Mouse (Mus musculus) granulocyte monocyte progenitor cell, adult 5-6 weeks (primary cell): ENCODE measurements around the gene Asb14. TPM values are rescaled to one million over a fixed set of nuclear protein-coding genes. Genes with fewer than 3 reads are reported as not detected.
A peak's percentile ranks its signal among the peaks of the same experiment; 100 is the strongest.
"Not testable (repeated sequence)": the region's sequence is repeated elsewhere in the genome, so short reads cannot be mapped to it uniquely, and the experiment has no call there.

ENCODE experiments used
- ATAC-seq: replicated peaks from 2 replicates; pipeline ENCODE4 v1.8.0; 2016; ENCODE audit warnings: mild to moderate bottlenecking, moderate TSS enrichment, inconsistent platforms; ENCODE audit not compliant: poor library complexity, severe bottlenecking
- total RNA-seq, 2 experiments: library from RNA; stranded (forward) in 1 of 2; stranded (reverse) in 1 of 2; fragments of 200-712, 200-1000 nt in 1 of 2; fragments of >200 nt in 1 of 2; fragmentation: Nextera tagmentation in 1 of 2; gene quantifications; 2 replicates each; pipeline ENCODE4 v1.2.3; 2014 to 2017

Asb14 gene
- total RNA-seq (2014; fragmentation: Nextera tagmentation) (not detected in 2 replicates), total RNA-seq (2017) (not detected in 2 replicates)

DNA sequence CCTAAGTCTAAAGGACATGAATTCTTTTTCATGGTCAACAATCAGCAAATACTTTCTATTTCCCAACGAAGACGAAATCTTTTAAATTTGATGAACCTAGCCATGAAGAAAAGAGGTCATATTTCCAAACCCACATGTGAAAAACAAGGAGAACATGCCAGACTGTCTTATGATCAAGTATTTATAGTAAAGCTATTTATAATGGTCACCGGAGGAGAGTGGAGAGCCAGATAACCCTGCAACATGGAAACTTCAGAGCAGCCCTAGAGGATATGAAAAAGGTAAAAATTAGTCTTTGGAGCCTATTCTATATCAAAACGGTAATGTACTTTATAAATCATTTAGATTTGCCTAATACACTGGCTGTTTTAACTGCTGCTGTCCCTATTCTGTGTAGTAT is at the start of gene Asb14:
TSS of gene Asb14 (plus strand) at position 166 of the 400 bp plus-strand sequence.
- ATAC-seq: no peak

DNA sequence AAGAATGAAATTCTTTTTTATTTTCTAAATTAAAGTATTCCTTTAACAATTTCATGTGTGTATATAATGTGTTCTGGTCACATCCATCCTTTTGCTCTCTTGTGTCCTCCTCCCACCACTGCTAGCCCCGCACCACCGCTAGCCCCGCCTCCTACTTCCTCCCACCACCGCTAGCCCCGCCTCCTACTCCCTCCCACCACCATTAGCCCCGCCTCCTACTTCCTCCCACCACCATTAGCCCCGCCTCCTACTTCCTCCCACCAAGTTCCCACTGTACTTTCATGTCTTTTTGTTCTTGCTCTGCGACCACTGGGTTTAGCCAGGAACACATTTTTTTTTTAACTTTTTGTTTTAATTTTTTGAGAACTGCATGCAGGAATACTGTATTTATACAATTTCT is 41.3 kb upstream of the Asb14 start:
- ATAC-seq: peak; percentile 92

DNA sequence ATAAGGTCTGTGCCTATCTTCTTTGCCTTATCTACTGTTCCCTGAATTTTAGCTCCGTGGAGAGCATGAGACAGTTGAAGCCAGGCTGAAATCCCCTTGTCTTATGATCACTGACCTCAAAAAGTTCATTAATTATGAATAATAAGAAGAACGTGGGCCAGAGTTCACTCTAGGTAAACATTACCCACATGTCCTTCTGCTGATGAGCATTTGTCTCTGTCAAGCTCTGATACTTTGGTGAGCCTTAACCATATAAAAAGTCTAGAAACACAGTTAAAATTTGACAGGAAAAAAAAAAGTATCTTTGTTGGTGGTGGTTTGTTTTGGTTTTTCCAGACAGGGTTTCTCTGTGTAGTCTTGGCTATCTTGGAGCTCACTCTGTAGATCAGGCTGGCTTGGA is 40.3 kb upstream of the Asb14 start:
- ATAC-seq: no peak

DNA sequence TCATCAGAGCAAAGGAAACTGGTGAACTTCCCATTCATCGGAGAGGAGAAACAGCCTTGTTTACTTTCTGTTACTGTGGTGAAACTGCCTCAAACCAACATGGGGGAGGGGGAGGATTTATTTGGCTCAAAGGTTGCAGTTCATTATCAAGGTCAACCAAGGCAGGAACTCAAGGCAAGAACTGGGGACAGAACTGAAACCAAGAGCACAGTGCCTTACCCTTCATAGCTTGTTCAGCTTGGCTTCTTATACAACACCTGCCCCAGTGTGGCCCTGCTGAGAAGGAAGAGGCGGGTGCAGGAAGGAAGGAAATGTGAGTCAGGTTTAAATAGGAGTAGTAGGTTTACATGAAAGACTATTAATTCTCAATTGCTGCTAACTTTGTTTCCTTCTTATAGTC is 36.0 kb upstream of the Asb14 start:
- ATAC-seq: peak; percentile 92

DNA sequence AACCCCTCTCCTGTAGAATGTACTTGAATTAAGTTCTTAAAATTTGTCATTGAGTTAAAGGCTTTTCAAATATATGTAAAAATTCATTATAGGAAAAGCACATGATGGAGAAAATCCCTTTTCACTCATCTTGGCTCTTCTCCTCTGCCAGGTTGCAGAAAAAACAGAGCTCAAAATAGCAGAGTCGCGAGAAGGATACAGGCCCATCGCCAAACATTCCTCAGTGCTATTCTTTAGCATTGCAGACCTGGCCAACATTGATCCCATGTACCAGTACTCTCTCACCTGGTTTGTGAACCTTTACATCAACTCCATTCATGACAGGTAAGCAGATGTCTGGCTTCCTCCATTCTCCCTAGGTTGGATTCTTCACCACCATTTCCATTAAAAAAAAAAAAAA is 35.3 kb upstream of the Asb14 start:
- no peak for ATAC-seq

DNA sequence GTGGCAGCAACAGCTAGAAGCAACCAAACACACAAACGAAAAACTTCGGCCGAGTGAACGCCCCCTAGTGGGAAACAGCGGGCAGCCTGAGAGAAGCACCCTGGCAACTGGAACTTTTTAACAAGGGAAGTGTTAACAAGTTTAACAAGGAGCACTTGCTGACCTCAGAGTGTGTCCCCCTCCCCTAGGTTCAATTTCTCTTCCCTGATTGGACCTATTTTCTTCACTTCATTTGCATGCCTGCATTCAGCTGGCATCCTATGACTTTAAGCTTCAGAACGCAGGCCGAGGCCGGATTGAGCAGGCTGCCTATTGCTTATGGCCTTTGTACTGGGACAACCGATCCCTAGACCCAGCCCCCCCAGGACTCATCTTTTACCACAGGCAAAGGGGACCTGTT is 27.0 kb upstream of the Asb14 start:
- ATAC-seq: no peak

DNA sequence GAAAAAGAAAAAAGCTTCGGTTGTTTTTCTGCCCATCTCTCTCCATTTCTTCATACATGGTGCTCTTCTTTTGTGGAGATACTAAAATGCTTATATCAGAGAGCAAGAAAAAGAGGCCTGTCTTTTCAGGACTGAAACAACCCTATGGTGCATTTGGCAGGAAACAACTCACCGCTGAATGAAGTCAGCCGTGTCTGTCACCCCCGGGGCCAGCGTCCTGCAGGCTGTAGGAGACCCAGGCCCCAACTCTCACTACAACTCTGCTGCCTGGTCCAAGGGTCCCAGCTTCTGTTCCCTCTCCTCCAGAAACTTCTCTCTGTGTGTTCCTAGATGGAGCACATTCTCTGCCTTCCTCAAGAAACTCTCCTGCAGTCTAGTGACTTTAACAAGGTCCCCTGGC is 26.1 kb upstream of the Asb14 start:
- no peak for ATAC-seq

DNA sequence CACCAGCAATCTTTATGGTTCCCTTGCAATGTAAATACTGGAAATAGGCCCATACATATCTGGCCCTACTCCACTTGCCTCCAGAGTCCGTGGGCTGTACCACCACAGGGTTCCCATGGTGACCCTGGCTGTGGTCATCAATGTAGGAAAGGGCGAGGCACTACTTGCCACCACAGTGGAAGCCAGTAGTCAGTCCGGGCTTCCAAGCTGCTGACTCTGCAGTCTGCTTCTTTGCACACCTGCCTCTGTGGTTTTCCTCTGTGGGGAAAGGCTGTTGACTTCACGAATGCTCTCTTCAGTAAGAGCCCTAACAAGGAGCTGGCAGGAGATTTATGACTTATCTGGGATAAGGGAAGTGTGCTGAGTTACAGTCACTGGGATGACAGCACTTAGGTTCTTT is 15.6 kb upstream of the Asb14 start:
- peak; percentile 74 for ATAC-seq

DNA sequence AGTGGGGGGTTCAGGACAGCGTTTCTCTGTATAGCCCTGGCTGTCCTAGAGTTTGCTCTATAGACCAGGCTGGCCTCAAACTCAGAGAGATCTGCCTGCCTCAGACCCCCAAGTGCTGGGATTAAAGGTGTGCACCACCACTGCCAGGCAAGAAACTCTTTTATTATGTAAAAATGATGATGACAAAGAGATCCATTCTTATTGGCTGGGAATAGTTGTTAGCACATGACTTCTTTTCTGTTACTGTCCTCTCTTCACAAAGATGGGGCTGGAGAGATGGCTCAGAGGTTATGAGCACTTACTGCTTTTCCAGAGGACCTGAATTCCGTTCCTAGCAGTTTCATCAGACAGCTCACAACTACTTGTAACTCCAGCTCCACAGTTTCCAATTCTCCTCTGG is 14.4 kb upstream of the Asb14 start:
- no peak for ATAC-seq

DNA sequence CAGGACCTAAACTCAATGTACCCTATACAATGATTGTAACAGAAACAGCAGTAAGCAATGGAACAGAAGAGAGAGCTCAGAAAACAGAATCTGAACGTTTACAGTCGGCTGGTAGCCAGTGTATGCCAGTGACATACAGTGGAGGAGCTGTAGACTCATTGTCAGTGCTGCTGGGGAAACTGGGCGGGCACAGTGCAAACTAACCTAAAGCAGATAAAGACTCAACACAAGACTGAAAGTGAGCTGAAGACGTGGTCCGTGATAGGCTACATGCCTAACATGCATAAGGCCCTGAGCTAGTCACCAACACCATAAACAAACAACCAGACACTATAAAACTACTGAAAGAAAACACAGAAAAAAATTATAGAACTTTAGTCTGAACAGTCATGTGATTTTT is 12.7 kb upstream of the Asb14 start:
- ATAC-seq: no peak

DNA sequence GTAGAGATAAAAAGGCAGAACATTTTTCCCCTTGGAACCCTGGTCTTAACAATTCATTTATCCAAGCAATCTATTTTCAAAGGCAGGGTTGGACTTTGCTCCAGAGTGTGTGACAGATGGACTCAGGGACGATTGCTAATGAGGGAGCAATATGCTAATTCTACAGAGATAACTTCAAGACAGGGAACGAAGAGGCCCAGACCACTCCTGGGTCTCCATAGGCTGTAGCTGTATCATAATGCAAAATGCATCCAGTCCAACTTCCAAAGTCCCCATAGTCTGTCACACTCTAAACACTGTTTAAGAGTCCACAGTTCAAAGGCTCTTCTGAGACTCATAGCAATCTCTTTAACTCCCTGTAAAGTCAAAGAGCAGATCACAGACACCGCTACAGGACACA is 7.1 kb upstream of the Asb14 start:
- no peak for ATAC-seq

DNA sequence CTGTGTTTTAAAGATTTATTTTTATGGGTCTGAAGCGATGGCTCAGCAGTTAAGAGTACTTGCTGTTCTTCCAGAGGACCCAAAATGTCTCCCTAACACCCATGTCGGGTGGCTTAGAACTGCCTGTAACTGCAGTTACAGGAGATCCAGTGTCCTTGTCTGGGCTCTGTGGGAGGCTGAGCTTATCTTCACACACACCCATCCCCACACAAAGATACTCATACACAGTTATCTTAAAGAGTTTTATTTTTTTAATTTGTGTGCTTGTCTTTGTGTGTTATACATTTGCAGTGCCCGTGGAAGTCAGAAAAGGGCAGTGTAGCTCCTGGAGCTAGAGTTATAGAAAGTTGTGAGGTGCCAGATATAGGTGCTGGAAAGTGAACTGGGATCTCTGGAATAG is 3.6 kb upstream of the Asb14 start:
- ATAC-seq: no peak

DNA sequence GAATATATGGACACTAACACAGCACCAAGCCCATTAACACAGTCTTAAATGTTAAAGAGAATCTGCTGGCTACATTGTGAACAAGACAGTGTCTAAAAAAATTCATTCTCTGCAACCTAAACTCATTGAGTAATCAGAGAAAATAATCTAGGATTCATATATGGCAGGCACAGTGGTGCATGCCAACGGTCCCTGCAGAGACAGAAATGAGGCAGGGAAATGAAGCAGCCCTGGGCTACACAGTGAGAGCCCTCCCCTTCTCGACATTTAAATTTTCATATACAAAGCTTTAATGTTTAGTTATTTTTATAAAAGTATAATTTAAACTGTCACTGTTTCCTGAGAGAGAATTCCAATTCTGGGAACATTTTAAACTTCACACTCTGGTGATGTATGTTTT is 5.1 kb downstream of the Asb14 start:
- ATAC-seq: no peak

DNA sequence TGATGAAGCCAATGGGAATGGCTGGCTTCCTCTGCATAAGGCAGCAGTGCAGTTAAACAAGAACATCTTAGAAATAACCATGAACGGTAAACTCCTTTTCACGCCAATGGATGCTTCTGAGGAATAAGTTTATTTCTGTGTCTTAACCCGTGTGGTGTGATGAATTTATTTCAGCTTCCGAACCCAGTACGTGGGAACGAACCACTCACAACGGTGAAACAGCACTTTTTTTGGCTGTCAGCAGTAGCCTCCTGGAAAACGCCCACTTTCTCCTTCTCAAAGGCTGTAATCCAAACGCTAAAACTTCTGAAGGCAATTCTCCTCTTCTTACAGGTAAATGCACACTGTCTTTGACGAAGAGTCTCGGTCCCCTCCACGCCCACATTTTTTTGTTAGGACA is 6.5 kb downstream of the Asb14 start:
- no peak for ATAC-seq

DNA sequence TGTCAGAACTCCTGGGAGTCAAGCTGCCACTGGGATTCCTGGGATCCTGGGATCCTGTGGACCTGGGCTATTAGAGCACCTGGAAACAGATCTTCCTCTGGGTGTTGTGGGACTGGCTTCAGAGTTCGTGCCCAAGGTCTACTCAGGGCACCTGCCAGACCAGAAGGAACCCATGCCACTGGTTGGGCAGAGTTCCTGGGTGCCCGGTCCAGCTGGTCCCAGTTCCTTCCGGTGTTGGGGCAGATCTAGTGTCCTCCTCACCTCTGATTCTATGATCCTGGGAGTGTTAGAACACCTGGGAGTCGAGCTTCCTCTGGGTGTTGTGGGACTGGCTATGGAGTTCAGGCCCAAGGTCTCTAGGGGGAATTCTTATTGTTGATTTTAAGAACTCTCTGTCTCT is 13.0 kb downstream of the Asb14 start:
- ATAC-seq: no peak

DNA sequence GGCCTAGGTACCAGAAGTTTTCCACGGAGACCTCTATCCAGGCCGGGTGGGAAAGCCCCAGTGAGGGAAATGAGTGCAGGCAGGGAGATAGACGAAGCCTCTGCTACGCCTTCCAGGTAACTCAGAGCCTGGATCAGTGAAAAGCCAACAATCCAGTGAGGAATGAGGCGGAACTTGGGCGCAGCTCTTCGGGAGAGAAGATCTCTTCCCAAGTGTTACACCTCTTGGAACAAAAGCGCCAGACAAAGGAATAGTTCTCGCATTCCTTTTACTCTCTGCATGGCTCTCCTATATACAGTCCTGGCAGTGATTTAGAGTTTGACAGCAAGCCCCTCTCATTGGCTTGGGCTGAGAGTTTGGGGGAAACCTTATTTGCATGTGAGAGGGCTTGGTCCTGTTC is 16.1 kb downstream of the Asb14 start:
- not testable (repeated sequence) for ATAC-seq

DNA sequence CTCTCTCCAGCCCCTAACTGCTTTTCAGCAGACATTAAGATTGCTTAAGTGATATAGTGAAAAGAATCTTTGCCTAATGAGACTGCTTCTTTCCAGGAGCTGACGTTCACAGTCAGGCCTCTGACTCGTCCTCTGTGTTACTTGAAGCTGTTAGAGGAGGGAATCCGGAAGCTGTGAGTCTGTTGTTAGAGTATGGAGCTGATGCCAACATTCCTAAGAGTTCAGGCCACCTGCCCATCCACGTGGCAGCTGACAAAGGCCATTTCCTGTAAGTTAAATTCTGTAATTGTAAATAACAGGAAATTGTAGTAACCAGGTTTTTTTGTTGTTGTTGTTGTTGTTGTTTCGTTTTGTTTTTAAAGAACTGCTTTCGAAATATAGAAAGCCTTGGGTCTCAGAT is 16.8 kb downstream of the Asb14 start:
- ATAC-seq: no peak

DNA sequence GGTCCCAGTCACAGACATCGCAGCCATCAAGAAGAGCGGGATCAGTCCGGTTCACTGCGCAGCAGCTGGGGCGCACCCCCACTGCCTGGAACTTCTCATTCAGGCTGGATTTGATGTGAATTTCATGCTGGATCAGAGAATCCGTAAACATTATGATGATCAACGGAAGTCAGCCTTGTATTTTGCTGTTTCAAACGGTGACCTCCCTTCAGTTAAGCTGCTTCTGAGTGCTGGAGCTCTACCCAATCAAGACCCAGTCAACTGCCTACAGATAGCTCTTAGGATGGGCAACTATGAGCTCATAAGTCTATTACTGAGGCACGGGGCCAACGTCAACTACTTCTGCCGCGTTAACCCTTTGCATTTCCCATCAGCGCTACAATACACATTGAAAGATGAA is 17.5 kb downstream of the Asb14 start:
- ATAC-seq: no peak

DNA sequence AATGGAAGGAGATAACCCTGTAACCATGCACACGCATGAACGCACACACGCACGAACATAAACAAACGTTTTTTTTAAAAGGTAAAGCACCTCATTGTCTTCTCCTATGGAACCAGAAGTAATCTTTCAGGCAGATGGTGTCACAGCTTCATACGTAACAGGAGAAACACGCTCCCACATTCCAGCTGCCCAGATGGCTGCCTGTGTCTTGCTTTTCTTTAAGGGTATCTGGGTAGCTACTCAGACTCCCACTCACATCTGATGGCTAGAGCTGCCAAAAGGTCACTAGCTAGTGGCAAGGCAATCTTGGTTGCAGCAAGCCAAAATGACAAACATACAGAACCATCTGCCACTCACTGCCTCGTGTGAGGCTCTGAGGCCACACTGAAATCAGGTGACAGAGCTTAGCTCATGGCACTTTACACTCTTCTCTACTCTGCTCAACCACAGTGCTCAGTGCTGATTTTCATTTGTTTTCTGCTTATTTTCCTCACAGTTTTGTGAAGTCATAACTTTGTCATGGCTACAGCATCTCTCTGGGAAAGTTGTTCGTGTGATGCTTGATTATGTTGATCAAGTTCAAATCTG is 19.4 kb downstream of the Asb14 start:
- no peak for ATAC-seq

DNA sequence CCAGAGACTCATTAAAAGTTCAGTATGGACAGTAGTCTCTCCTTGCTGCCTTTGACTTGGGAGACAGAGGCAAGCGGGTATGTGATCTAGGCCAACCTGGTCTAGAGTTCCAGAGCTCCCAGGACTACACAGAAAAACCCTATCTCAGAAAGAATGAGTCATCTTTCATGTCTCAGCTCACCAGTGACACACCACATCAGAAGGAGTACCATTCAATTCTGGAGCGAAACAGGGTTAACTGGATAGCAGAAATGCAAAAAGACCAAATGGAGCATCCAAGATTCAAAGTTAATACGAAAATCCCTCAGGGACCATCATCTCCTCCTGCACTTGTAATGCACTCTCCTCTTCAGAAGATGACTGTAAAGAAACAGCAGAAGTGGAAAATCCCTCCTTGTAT is 25.0 kb downstream of the Asb14 start:
- ATAC-seq: no peak

DNA sequence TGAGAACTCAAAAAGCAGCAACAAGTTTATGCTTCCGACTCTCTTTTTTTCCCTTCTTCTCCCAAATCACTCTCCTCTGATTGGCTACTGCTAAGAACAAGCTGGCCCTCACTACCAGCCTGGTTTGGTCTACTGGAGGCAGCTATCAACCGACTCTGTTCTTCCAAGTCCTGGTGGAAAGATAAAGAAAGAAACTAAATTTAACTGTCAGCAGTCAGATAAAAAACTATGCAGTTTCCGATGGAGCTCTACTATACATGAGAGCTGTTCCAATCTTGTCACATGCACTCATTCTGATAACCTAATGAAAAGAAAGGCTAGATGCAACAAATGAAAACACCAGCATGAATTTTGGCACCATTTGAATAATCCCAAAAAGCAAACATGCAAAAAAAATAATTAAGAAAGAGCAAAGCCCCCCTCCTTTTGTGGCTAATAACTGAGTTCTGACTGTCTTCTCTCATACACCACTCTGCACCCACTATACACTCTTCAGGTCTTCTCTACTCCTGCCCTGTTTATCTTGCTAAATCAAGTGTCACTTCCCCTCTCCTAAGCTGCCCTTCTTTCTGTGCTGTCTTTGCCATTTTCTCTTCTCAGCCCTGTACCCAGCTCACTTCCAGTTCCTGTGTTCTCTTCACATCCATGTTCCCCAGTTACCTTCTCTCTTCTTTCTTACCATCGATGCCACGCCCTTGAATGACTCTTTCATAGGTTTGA is 29.5 kb downstream of the Asb14 start:
- ATAC-seq: peak; percentile 67

DNA sequence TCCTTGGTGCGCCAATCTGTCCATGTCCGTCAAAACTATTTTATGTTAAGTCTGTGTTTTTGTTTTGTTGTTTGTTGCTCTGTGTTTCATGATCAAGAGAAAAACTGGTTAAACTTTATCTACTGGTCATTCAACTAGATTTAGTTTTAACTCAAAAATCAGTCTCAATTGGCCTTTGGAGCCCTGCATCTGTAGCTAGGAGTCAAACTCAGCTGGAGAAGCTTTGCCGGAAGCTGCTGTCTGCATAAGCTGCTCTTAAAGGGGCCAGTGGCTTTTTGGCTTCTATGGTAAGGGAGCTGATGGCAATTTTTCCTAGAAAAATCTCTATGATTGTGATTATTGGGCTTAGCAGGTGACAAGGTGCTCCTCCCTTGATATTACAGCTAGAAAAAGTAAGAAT is 40.5 kb downstream of the Asb14 start:
- ATAC-seq: no peak
